Mouse (Mus musculus) heart, embryonic 15.5 days (tissue): Measurements from ENCODE around the gene Spata25. TPM values are rescaled to one million over a fixed set of nuclear protein-coding genes. Genes with fewer than 3 reads are reported as not detected.

Experiments used
- ATAC-seq: fragments of 200-750 bp; cut with Nextera tagmentation; replicated peaks from 2 replicates; pipeline ENCODE4 v1.8.0; 2017; ENCODE audit warnings: low read depth, moderate TSS enrichment; ENCODE audit not compliant: insufficient number of reproducible peaks, insufficient read depth, low FRiP score
- H3K27ac ChIP-seq: fragments of 300-500 bp; sonication (generic); 2 replicates; pipeline ENCODE4 v1.5.1; 2015; ENCODE audit warnings: mild to moderate bottlenecking, inconsistent platforms
- H3K27me3 ChIP-seq: fragments of 300-500 bp; sonication (generic); 2 replicates; pipeline ENCODE4 v1.6.1; 2015; ENCODE audit warnings: inconsistent platforms
- H3K36me3 ChIP-seq: fragments of 300-500 bp; sonication (generic); 2 replicates; pipeline ENCODE4 v1.6.1; 2015; ENCODE audit warnings: mild to moderate bottlenecking, inconsistent platforms
- H3K4me1 ChIP-seq: fragments of 300-500 bp; sonication (generic); replicated peaks from 2 replicates; pipeline ENCODE4 v1.6.1; 2015; ENCODE audit warnings: inconsistent platforms
- H3K4me2 ChIP-seq: fragments of 300-500 bp; sonication (generic); 2 replicates; pipeline ENCODE4 v1.6.1; 2015; ENCODE audit warnings: inconsistent platforms, mild to moderate bottlenecking, moderate library complexity
- H3K4me3 ChIP-seq: fragments of 300-500 bp; sonication (generic); 2 replicates; pipeline ENCODE4 v1.5.1; 2015; ENCODE audit warnings: mild to moderate bottlenecking, inconsistent platforms
- H3K9ac ChIP-seq: fragments of 300-500 bp; sonication (generic); 2 replicates; pipeline ENCODE4 v1.6.1; 2015; ENCODE audit warnings: mild to moderate bottlenecking, inconsistent platforms
- H3K9me3 ChIP-seq: fragments of 300-500 bp; sonication (generic); replicated peaks from 2 replicates; pipeline ENCODE4 v1.6.1; 2016; ENCODE audit warnings: inconsistent platforms
- WGBS: fragments of 180-500 bp; shearing (Covaris S2); methylation state at CpG from one replicate; pipeline ENCODE4 v1.1.7; 2015; ENCODE audit warnings: mixed read lengths; 5-methylcytosine and 5-hydroxymethylcytosine counted together
- polyA plus RNA-seq: library from polyadenylated mRNA; unstranded; fragments of >200 nt; fragmentation: Nextera tagmentation; extraction: Ambion mirVana; gene quantifications from 2 replicates; pipeline ENCODE4 v1.2.1, GENCODE M21; 2015

Spata25 gene
- polyA plus RNA-seq, 1 experiment from 2014 or later: not detected

GRCm38 (mm10) chr2:164778015-164778287, 50.4 kb downstream of the Spata25 start:
- H3K27ac ChIP-seq: no peak overlapping the region
- 0 out of 2 replicates have a peak, but pooled peaks cover 8% of the 10 kb centered on the region for H3K27me3 ChIP-seq
- no peak overlapping the region for H3K9ac ChIP-seq
- H3K36me3 ChIP-seq: no peaks in the 10 kb centered on the region
- no peak overlapping the region for H3K4me2 ChIP-seq
- peaks cover 6% of the 10 kb centered on the region; the same call in 1 of the 2 replicates for H3K4me1 ChIP-seq
- H3K9me3 ChIP-seq: no peaks in the 10 kb centered on the region
- WGBS: 90% methylated on average over 11 of the region's 11 CpGs
- ATAC-seq: no peak
- H3K4me3 ChIP-seq: no peak overlapping the region

GRCm38 (mm10) chr2:164777246-164778014, 50.9 kb downstream of the Spata25 start:
- Histone ChIP-seq H3K9ac (no peak overlapping the region), H3K4me1 (peaks cover 8% of the 10 kb centered on the region; the same call in 1 of the 2 replicates), H3K27me3 (0 out of 2 replicates have a peak, but pooled peaks cover 8% of the 10 kb centered on the region), H3K36me3 (peaks cover under 1% of the 10 kb centered on the region; the same call in 1 of the 2 replicates), H3K9me3 (no peaks in the 10 kb centered on the region), H3K27ac (no peak overlapping the region), H3K4me2 (no peak overlapping the region), H3K4me3 (no peak overlapping the region)
- 77% methylated on average over 30 of the region's 30 CpGs for WGBS
- no peak for ATAC-seq

- Histone ChIP-seq H3K36me3 (peaks cover 6% of the 10 kb centered on the region), H3K9ac (no peak overlapping the region), H3K27ac (no peak overlapping the region), H3K4me2 (no peak overlapping the region), H3K4me1 (peaks cover 14% of the 10 kb centered on the region), H3K27me3 (0 out of 2 replicates have a peak, but pooled peaks cover 8% of the 10 kb centered on the region), H3K9me3 (no peaks in the 10 kb centered on the region), H3K4me3 (no peak overlapping the region)
- 59% methylated on average over 17 of the region's 17 CpGs for WGBS
- no peak for ATAC-seq
Observed at GRCm38 (mm10) chr2:164776801-164777200, 51.5 kb downstream of the Spata25 start.

Other genes with a start within 250 kb of the Spata25 start
- 0.21 and 0.47 TPM in 2 replicates for gene Wfdc6a, start 243.1 kb downstream of the Spata25 start, polyA plus RNA-seq
- not detected in 2 replicates for gene Eppin, start 234.9 kb downstream of the Spata25 start, polyA plus RNA-seq
- not detected in 2 replicates for gene Wfdc6b, start 215.0 kb downstream of the Spata25 start, polyA plus RNA-seq
- gene Wfdc8, start 214.9 kb downstream of the Spata25 start, polyA plus RNA-seq: not detected in 2 replicates
- gene Wfdc16, start 189.7 kb downstream of the Spata25 start, polyA plus RNA-seq: not detected in 2 replicates
- gene Wfdc10, start 172.5 kb downstream of the Spata25 start, polyA plus RNA-seq: 0.31 TPM in 1 of 2 replicates, not detected in the other
- gene Wfdc9, start 172.0 kb downstream of the Spata25 start, polyA plus RNA-seq: not detected in 2 replicates
- not detected in 2 replicates for gene Wfdc11, start 154.4 kb downstream of the Spata25 start, polyA plus RNA-seq
- gene Wfdc13, start 143.4 kb downstream of the Spata25 start, polyA plus RNA-seq: not detected in 2 replicates
- gene Spint4, start 130.0 kb downstream of the Spata25 start, polyA plus RNA-seq: 0.19 TPM in 1 of 2 replicates, not detected in the other
- not detected in 2 replicates for gene Spint5, start 113.2 kb downstream of the Spata25 start, polyA plus RNA-seq
- 0.74 and 0.77 TPM in 2 replicates for gene Wfdc3, start 82.6 kb downstream of the Spata25 start, polyA plus RNA-seq
- 51.0 and 51.4 TPM in 2 replicates for gene Dnttip1, start 82.6 kb downstream of the Spata25 start, polyA plus RNA-seq
- 377 and 382 TPM in 2 replicates for gene Ube2c, start 58.6 kb downstream of the Spata25 start, polyA plus RNA-seq
- gene Tnnc2, start 48.6 kb downstream of the Spata25 start, polyA plus RNA-seq: 4.9 and 5.2 TPM in 2 replicates
- 42.5 and 43.4 TPM in 2 replicates for gene Snx21, start 42.7 kb downstream of the Spata25 start, polyA plus RNA-seq
- gene Acot8, start 23.7 kb downstream of the Spata25 start, polyA plus RNA-seq: 12.0 and 15.0 TPM in 2 replicates
- gene Zswim3, start 23.4 kb downstream of the Spata25 start, polyA plus RNA-seq: 4.9 TPM in 2 replicates
- 8.1 and 10.3 TPM in 2 replicates for gene Zswim1, start 5.9 kb downstream of the Spata25 start, polyA plus RNA-seq
- 167 and 180 TPM in 2 replicates for gene Ctsa, start 4.3 kb upstream of the Spata25 start, polyA plus RNA-seq
- gene Neurl2, start 4.9 kb upstream of the Spata25 start, polyA plus RNA-seq: 43.3 and 47.1 TPM in 2 replicates
- 14.0 and 71.8 TPM in 2 replicates for gene Pltp, start 29.2 kb upstream of the Spata25 start, polyA plus RNA-seq
- 53.4 and 56.4 TPM in 2 replicates for gene Pcif1, start 50.8 kb upstream of the Spata25 start, polyA plus RNA-seq
- 5.9 and 10.9 TPM in 2 replicates for gene Zfp335, start 83.2 kb upstream of the Spata25 start, polyA plus RNA-seq
- gene Mmp9, start 112.2 kb upstream of the Spata25 start, polyA plus RNA-seq: 0.81 and 4.5 TPM in 2 replicates
- gene Slc12a5, start 132.3 kb upstream of the Spata25 start, polyA plus RNA-seq: 0.21 and 0.53 TPM in 2 replicates
- 38.6 and 44.6 TPM in 2 replicates for gene Ncoa5, start 206.3 kb upstream of the Spata25 start, polyA plus RNA-seq
- gene Cd40, start 227.1 kb upstream of the Spata25 start, polyA plus RNA-seq: 6.0 and 9.8 TPM in 2 replicates